Mouse (Mus musculus) Patski (cell line): ENCODE measurements at regions not wholly inside any gene's neighbourhood (a gene's known extent, or its start where the extent isn't known, plus 50 kb on each side); places are given as distances from the start of the nearest gene placed in this dataset.

Experiments used
- ATAC-seq: fragments of 100-300 bp; one replicate; pipeline ENCODE4 v1.8.0; 2021
- CTCF ChIA-PET: fragments of 350-600 bp; sonication (Branson Sonifier 250); formaldehyde crosslinking; loops from one replicate; lab custom pipeline; 2022; ENCODE audit warnings: inconsistent platforms; lab: Charles Lee
- POLR2A ChIA-PET: fragments of 350-600 bp; sonication (Branson Sonifier 250); formaldehyde crosslinking; loops from one replicate; lab custom pipeline; 2022; ENCODE audit warnings: antibody characterized with exemption, inconsistent platforms; lab: Charles Lee
- DNase-seq: peaks from one replicate; pipeline ENCODE4 v3.0.0-alpha.2; 2011; ENCODE audit warnings: low read depth, low spot score
- H3K27me3 ChIP-seq: fragments of 371-371 bp; one replicate; pipeline ENCODE4 v1.5.1; 2021
- CTCF ChIP-seq: fragments of 100-300 bp; IDR thresholded peaks from one replicate; pipeline ENCODE4 v1.5.1; 2021
- in situ Hi-C: fragments of 300-500 bp; cut with MboI; formaldehyde crosslinking; loops from 3 replicates; pipeline ENCODE4 v1.11.1; 2018; ENCODE audit warnings: low pct_unique_long_range_greater_than_20kb, mixed read lengths

DNA sequence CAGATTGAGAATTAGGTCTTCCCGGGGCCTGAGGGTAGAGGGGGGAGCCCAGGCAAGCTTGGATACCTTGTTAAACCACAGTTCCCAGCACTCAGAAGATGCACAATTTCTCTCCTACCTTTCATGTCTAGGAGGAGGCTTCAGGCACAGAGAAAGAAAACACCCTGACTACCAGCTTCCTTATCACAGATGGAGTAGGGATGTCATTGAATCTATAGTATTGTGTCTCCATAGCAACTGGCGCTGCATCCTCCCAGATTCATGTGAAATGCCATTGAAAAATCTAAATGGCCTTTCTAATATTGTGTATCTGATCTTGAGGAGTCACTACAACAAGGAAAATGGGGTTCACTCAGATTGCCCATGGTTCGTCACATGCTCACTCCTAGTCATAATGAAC lies 88.8 kb upstream of the Zkscan2 start:
- in situ Hi-C loops: no loop called here
- no peak for TF ChIP-seq CTCF
- ATAC-seq: no peak
- POLR2A ChIA-PET: no interaction called here
- no peaks in the 10 kb centered on the region for H3K27me3 ChIP-seq
- CTCF ChIA-PET: no interaction called here
- DNase-seq: no peak

- ChIA-PET CTCF (no interaction called here), POLR2A (no interaction called here)
- peaks cover 4% of the 10 kb centered on the region for H3K27me3 ChIP-seq
- ATAC-seq (no peak), DNase-seq (no peak)
- no peak for TF ChIP-seq CTCF
- in situ Hi-C loops: no loop called here
Measured at GRCm38 (mm10) chr7:123573721-123574120, 73.5 kb upstream of the Zkscan2 start.

GRCm38 (mm10) chr7:123572376-123572990 lies 72.2 kb upstream of the Zkscan2 start:
- ChIA-PET POLR2A (interaction anchor here (0.7 kb wide), 1 partner anchor 13 kb away, joined by 4 read pairs; no protein-coding TSS in a partner anchor), CTCF (no interaction called here)
- in situ Hi-C loops: no loop called here
- H3K27me3 ChIP-seq: peaks cover 4% of the 10 kb centered on the region
- ATAC-seq: no peak
- no peak for TF ChIP-seq CTCF
- DNase-seq: no peak

DNA sequence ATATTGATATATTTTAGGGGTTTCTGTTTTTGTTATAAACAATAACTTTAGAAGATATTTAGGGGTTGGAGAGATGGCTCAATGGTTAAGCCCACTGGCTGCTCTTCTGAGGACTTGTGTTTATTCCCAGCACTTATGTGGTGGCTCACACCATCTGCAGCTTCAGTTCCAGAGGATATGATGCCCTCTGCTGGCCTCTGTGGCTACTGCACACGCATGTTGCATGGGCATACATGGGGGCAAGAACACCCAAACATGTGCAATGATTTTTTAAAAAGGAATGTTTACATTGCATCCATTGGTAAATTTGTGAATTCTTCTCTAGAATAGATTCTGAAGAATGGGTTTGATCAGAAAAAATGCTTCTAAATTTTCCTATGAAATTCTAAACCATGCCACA lies 66.0 kb upstream of the Zkscan2 start:
- POLR2A ChIA-PET: no interaction called here
- in situ Hi-C loops: no loop called here
- H3K27me3 ChIP-seq: no peaks in the 10 kb centered on the region
- CTCF ChIA-PET: no interaction called here
- ATAC-seq (no peak), DNase-seq (no peak)
- TF ChIP-seq CTCF: peak; percentile 49

- H3K27me3 ChIP-seq: no peaks in the 10 kb centered on the region
- POLR2A ChIA-PET: interaction anchor here (0.6 kb wide), 1 partner anchor 13 kb away, joined by 4 read pairs; no protein-coding TSS in a partner anchor
- CTCF ChIA-PET: no interaction called here
- DNase-seq: no peak
- TF ChIP-seq CTCF: no peak
- ATAC-seq: no peak
- in situ Hi-C loops: no loop called here
Measured at GRCm38 (mm10) chr7:123559544-123559943, 59.3 kb upstream of the Zkscan2 start.
